Mouse (Mus musculus): Measurements from ENCODE around the gene Acss1. TPM values are rescaled to one million over a fixed set of nuclear protein-coding genes. Genes with fewer than 3 reads are reported as not detected.

Acss1 gene
- total RNA-seq, 4 experiments from 2014 or later, result 17.3 to 20.6 (median 18.0) TPM

DNA sequence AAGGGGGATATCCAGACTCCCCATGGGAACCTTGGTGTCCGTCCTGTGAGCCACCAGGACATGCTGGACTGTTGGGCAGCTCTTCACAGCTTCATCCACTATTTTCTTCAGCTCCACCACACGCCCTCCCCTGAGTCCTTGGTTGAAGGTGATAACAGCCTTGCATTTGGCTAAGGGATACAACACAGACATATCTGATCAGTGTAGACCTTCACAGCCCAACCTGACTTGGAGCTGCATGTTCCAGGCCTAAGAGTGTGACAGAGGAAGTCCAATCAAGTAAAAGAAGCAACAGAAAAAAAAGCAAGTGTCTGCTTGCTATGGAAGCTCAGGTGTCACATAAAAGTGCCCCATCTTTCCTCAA is 29.9 kb downstream of the Acss1 start:
- no peak for DNase-seq

DNA sequence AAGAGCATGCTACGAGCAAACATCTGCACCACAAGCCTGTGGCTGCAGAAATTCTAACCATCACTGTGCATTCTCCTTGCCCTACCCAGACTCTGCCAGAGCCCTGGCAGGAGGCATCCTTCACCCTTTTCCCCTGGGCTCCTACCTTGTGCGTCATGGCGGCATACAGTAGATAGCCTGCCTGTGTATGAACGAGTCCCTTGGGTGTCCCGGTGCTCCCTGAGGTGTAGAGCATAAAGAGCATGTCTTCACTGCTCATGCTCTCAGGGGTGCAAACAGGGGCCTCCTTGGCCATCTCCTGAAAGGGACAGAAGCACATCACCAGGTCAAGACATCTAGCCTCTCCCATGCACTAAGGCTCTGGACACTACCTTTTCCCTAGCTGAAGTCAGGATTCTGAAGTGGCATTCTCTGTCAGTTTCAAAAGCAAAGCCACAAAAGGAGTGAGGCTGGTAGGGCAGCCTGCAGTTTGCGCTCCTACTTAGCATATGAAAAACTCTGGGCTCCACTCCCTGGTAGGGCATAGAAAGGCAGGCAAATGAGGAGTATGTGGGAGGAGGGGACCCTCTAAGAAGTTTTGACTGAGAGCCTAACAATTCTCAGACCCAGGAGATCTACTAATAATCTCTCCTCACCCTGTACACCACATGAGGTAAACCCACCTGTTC is 30.5 kb downstream of the Acss1 start:
- no peak for DNase-seq

GRCm38 (mm10) chr2:150635877-150636446 is 32.3 kb downstream of the Acss1 start:
- DNase-seq, result no peak

GRCm38 (mm10) chr2:150629255-150629654 is 39.0 kb downstream of the Acss1 start:
- no peak for DNase-seq

DNA sequence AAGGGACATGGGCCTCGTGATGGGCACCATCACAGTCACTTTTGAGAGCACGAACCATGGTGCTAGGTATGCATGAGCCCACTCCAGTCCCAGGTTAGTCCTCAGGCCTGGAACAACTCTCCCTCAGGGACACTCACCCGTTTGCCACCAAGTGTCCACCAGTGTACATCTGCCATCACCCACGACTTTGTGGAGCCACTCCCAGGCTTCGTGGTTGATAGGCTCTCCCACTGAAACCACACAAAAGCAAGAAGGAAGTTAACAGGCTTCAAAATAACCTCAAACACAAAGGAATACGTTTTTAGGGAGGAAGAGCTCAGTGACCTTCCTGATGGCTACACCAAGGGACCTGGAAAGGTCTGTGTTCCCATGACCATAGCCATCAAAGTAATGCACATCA is 41.2 kb downstream of the Acss1 start:
- no peak for DNase-seq

GRCm38 (mm10) chr2:150624926-150625325 is 43.4 kb downstream of the Acss1 start:
- peak; percentile 26 for DNase-seq

- no peak for DNase-seq
Measured at GRCm38 (mm10) chr2:150623957-150624356, 44.3 kb downstream of the Acss1 start.

DNA sequence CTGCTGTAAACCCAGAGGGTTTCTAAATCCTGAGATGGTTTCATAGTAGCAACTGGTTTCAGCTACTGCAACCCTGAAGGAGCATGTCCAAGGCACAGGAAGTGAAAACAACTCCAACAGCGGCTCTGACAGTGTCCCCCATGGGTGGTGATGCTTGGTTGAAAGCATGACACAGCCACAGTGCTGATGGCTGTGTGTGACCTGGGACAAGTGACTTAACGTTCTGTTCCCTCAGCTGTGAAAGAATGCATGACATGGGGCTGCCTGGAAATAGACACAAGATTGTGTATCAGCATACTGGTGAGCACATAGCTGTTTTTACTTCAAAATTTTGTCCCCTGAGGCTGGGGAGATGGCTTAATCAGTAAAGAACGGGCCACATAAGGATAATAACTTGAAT is 46.6 kb downstream of the Acss1 start:
- no peak for DNase-seq

- DNase-seq, result no peak
Measured at GRCm38 (mm10) chr2:150610097-150610496, 58.2 kb downstream of the Acss1 start.

- peak; percentile 29 for DNase-seq
Measured at GRCm38 (mm10) chr2:150608872-150609560, 59.3 kb downstream of the Acss1 start.

- DNase-seq, result peak; percentile 94
Measured at GRCm38 (mm10) chr2:150608087-150608799, 60.1 kb downstream of the Acss1 start, which contains the start of gene Apmap. Gene Apmap (minus strand): TSS chr2:150608567.

DNA sequence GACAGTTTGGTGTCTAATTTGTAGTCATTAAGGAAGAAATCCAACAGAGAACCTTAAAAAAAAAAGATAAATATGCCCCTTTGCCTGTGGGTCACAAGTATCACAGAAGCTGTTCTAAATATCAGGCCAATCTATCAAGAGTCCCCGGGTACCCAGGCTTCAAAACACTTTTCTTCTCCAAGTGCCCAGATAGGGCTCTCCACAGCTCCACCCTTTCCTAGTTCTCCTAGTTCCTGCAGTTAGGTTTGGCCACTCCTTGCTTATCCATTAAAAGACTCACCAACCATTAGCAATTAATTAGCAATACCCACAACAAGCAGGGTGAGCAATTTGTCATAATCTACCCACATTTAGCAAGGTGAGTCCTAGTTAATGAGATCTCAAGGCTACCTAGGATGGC is 61.2 kb downstream of the Acss1 start:
- DNase-seq, result no peak

DNA sequence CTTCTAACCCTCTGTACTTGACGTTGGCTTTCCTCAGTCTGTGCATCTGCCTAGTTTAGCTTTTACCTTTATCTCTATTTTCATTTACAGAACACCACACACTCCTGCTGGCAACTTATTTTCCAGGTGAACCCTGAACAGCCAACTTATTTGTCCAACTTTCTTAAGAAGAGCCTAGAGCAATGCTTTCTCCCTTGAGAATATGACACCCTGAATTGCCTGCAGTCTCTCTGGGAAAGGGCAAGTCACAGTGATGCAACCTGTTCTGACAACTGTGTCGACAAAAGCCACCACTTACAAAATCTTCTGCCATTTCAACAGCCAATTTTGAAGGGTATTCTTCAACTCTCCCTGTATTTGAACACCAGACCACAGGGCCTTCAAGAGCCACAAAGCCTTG is 63.5 kb downstream of the Acss1 start:
- peak; percentile 4 for DNase-seq

DNA sequence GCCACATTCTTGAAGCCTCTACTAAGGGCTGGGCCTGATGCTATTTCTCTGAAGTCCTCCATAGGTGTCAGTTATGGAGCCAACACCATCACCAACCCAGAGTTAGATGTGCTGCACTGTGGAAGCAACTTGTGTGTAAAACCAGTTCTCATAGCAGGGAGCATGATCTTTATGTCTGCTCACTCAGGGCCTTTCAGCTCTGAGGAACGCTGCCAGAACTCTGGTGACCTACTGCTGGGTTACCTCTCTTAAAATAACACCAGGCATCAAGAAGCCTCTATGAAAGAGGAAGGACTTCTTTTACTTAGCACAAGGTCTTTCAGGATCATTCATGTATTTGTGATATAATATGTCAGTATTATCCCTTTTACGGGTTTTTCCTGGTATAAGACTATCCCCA is 66.1 kb downstream of the Acss1 start:
- no peak for DNase-seq

DNA sequence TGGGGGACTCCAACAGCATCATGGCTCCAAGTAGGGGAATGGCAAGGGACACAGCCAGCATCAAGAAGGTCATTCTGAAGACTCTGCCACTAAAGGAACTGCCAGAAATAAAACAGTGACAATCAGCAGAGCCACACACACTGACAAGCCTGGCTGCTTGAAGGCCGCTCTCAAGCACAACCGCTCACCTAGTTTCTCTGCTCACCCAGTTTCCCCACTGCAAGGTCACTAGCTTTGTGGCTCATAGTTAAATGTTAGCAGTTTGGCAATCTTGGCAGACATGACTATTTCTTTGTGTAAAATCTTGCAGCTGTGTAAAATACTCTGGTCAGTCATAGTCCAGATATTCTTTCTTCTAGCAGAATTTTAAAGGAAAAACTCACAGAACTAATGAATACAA is 68.0 kb downstream of the Acss1 start:
- peak; percentile 62 for DNase-seq

DNA sequence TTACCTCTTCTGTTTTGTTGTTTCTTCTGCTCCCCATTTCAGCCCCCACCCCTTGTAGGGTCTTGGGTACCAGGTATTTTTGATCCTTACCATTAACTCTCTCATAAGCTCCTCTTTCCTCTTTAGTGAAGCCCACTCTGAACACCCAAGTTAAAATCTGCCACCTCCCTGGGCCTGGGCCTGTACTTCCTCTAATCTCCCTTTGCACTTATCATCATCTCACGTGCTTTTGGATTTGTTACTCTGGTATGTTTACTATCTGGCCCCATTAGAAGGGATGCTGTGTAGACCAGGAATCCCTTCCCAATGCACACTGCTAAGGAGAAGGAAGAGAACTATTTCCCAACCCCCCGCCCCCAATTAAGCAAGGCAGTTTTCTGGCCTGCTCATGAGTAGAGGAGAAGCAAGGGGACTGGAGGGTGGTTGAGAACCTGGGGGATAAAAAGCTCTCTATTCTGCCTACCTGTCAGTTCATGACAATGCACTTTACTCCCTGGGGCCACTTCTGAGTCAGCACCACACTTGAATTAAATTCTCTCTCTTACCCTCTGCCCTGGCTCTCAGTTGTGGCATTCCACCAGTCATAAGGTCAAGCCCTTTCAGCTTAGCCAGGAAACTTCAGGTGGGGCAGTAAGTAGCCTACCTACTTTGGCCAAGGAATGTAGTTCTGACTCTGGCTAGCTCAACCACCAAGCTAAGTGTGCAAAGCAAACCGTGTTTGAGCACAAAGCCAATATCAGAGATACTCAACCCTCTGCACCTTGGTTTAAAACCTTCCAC is 72.7 kb downstream of the Acss1 start:
- no peak for DNase-seq

- no peak for DNase-seq
Measured at GRCm38 (mm10) chr2:150589076-150589475, 79.2 kb downstream of the Acss1 start.

DNA sequence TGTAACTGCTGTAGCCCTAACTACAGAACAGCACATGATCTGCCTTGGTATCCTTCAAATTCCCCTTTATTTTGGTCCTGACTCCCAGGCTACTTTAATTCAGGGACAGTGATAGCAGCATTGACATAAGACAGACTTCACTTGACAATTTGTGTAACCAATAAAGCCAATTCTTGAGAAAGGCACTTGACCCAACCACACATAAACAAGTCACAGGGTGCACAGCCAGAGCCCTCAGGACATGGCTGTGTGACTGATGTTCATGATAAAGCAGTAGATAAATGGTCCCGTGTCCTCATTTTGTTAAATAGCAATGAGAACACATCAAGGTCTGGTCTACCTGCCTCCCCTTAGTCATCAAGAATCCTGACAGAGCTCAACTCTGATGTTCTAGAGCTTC is 88.7 kb downstream of the Acss1 start:
- no peak for DNase-seq

GRCm38 (mm10) chr2:150578603-150579002 is 89.7 kb downstream of the Acss1 start:
- no peak for DNase-seq

GRCm38 (mm10) chr2:150576256-150576655 is 92.0 kb downstream of the Acss1 start:
- no peak for DNase-seq

GRCm38 (mm10) chr2:150572463-150572862 is 95.8 kb downstream of the Acss1 start:
- DNase-seq, result no peak

DNA sequence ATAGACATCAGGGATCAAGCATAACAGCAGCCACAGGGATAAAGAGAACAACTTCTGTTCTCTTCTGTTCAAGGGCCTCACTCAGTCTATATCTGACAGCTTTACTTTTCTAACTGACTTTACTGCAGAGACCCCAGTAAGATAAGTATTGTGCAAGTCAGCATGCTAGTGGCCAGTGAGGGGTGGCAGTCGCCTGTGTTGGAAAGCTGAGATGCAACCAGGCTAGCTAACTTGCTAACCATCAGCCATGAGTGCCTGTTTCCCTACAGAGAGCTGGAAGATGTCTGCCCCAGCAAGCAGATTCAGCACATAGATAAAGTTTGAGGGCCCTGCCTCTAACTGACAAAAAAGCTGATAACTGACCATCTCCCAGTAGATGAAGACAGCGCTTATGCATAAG is 97.5 kb downstream of the Acss1 start:
- no peak for DNase-seq
